Mouse (Mus musculus): Measurements from ENCODE around the gene Krt13.

The Krt13 gene

GRCm38 (mm10) chr11:100137693-100138092, 16.3 kb upstream of the Krt13 start:
- POLR2A ChIA-PET, result interaction anchor here in 2 of 4 experiments (0.6 to 1.9 kb wide), 5 partner anchors 9 to 892 kb away, joined by 3 to 9 read pairs (median 5); no protein-coding TSS in a partner anchor
- CTCF ChIA-PET, result interaction anchor here in 2 of 4 experiments (1.4 to 2.3 kb wide), 2 partner anchors 144 kb away, joined by 4 to 6 read pairs; no protein-coding TSS in a partner anchor

- POLR2A ChIA-PET, result interaction anchor here in 3 of 4 experiments (0.6 to 1.5 kb wide), 7 partner anchors 9 to 1437 kb away, joined by 3 to 6 read pairs (median 5); partner anchors contain the start of gene Eif1 (in 1 of the 3)
Observed at GRCm38 (mm10) chr11:100136559-100136958, 15.2 kb upstream of the Krt13 start.

GRCm38 (mm10) chr11:100135731-100136130, 14.4 kb upstream of the Krt13 start, which contains the start of gene Krt15:
Gene Krt15, minus strand, starts transcription at chr11:100135928.
- ChIA-PET POLR2A (interaction anchor here in 2 of 4 experiments (0.6 to 1.5 kb wide), 2 partner anchors 10 to 401 kb away, joined by 3 to 5 read pairs; no protein-coding TSS in a partner anchor), CTCF (interaction anchor here in 1 of 4 experiments (0.9 kb wide), 1 partner anchor 769 kb away, joined by 3 read pairs; no protein-coding TSS in a partner anchor)

More at GRCm38 (mm10) chr11:100136559-100136958, 15.2 kb upstream of the Krt13 start:
- CTCF ChIA-PET, result interaction anchor here (0.7 to 1.4 kb wide), 4 partner anchors 10 to 770 kb away, joined by 3 to 22 read pairs (median 6); no protein-coding TSS in a partner anchor

- POLR2A ChIA-PET, result interaction anchor here in 2 of 4 experiments (0.8 to 1.1 kb wide), 2 partner anchors 21 to 195 kb away, joined by 3 read pairs; partner anchors contain the start of gene Eif1 (in 1 of the 2)
- CTCF ChIA-PET, result interaction anchor here in 1 of 4 experiments (0.6 kb wide), 1 partner anchor 29 kb away, joined by 10 read pairs; the partner anchor contains the start of gene Krt35
Observed at GRCm38 (mm10) chr11:100124901-100125300, 3.5 kb upstream of the Krt13 start.

GRCm38 (mm10) chr11:100120331-100120730, 1.0 kb downstream of the Krt13 start:
- ChIA-PET CTCF (no interaction called here), POLR2A (interaction anchor here in 2 of 4 experiments (0.6 to 1.0 kb wide), 2 partner anchors 12 to 14 kb away, joined by 3 read pairs; no protein-coding TSS in a partner anchor)

GRCm38 (mm10) chr11:100113742-100114029, 7.7 kb downstream of the Krt13 start:
- ChIA-PET CTCF (interaction anchor here in 1 of 4 experiments (1.4 to 1.6 kb wide), 2 partner anchors 56 to 185 kb away, joined by 3 to 4 read pairs; no protein-coding TSS in a partner anchor), POLR2A (interaction anchor here (0.6 to 2.1 kb wide), 5 partner anchors 20 to 207 kb away, joined by 3 to 4 read pairs (median 3); no protein-coding TSS in a partner anchor)

GRCm38 (mm10) chr11:100112935-100113741, 8.2 kb downstream of the Krt13 start:
- ChIA-PET POLR2A (interaction anchor here in 3 of 4 experiments (0.6 to 2.1 kb wide), 5 partner anchors 18 to 208 kb away, joined by 3 to 4 read pairs (median 3); no protein-coding TSS in a partner anchor), CTCF (interaction anchor here in 2 of 4 experiments (1.1 to 1.6 kb wide), 3 partner anchors 9 to 185 kb away, joined by 3 to 4 read pairs (median 3); no protein-coding TSS in a partner anchor)

- ChIA-PET POLR2A (interaction anchor here in 1 of 4 experiments (0.8 kb wide), 1 partner anchor 185 kb away, joined by 4 read pairs; no protein-coding TSS in a partner anchor), CTCF (interaction anchor here in 1 of 4 experiments (0.6 kb wide), 1 partner anchor 898 kb away, joined by 3 read pairs; no protein-coding TSS in a partner anchor)
Observed at GRCm38 (mm10) chr11:100105576-100106122, 15.7 kb downstream of the Krt13 start, which contains the start of gene Krt36. Gene Krt36, minus strand, starts transcription at chr11:100105626.

GRCm38 (mm10) chr11:100102693-100103429, 18.5 kb downstream of the Krt13 start:
- POLR2A ChIA-PET, result interaction anchor here in 1 of 4 experiments (0.9 to 1.3 kb wide), 2 partner anchors 41 to 217 kb away, joined by 3 read pairs; partner anchors contain the start of gene Eif1
- CTCF ChIA-PET, result interaction anchor here in 1 of 4 experiments (1.0 to 1.8 kb wide), 3 partner anchors 20 to 180 kb away, joined by 3 to 4 read pairs (median 3); no protein-coding TSS in a partner anchor

GRCm38 (mm10) chr11:100100391-100100790, 21.0 kb downstream of the Krt13 start:
- CTCF ChIA-PET, result no interaction called here

GRCm38 (mm10) chr11:100097819-100098218, 23.5 kb downstream of the Krt13 start:
- ChIA-PET POLR2A (no interaction called here), CTCF (interaction anchor here in 2 of 4 experiments (0.6 to 1.0 kb wide), 2 partner anchors 71 to 142 kb away, joined by 3 read pairs; no protein-coding TSS in a partner anchor)

More at GRCm38 (mm10) chr11:100100391-100100790, 21.0 kb downstream of the Krt13 start:
- POLR2A ChIA-PET, result no interaction called here

GRCm38 (mm10) chr11:100096141-100096540, 25.2 kb downstream of the Krt13 start, which contains the start of gene Krt35:
Gene Krt35, minus strand, starts transcription at chr11:100096241.
- CTCF ChIA-PET, result interaction anchor here in 2 of 4 experiments (0.6 to 1.0 kb wide), 2 partner anchors 29 to 73 kb away, joined by 3 to 10 read pairs; no protein-coding TSS in a partner anchor
- POLR2A ChIA-PET, result interaction anchor here in 1 of 4 experiments (1.9 kb wide), 1 partner anchor 224 kb away, joined by 7 read pairs; the partner anchor contains the start of gene Eif1

- POLR2A ChIA-PET, result no interaction called here
- CTCF ChIA-PET, result interaction anchor here in 1 of 4 experiments (1.2 kb wide), 1 partner anchor 81 kb away, joined by 3 read pairs; no protein-coding TSS in a partner anchor
Observed at GRCm38 (mm10) chr11:100088378-100089025, 32.9 kb downstream of the Krt13 start.

- ChIA-PET CTCF (interaction anchor here in 1 of 4 experiments (1.2 kb wide), 1 partner anchor 81 kb away, joined by 3 read pairs; no protein-coding TSS in a partner anchor), POLR2A (no interaction called here)
Observed at GRCm38 (mm10) chr11:100087861-100088260, 33.5 kb downstream of the Krt13 start, which contains the start of gene Krt32. Gene Krt32, minus strand, starts transcription at chr11:100088226.

- CTCF ChIA-PET, result no interaction called here
- POLR2A ChIA-PET, result no interaction called here
Observed at GRCm38 (mm10) chr11:100073873-100074272, 47.5 kb downstream of the Krt13 start.
